Mouse (Mus musculus): Measurements from ENCODE around the gene Usp6nl. TPM values are rescaled to one million over a fixed set of nuclear protein-coding genes. Genes with fewer than 3 reads are reported as not detected.
A peak's percentile ranks its signal among the peaks of the same experiment; 100 is the strongest.

Usp6nl gene
- polyA plus RNA-seq, 1 experiment from 2014 or later, result 8.9 TPM

DNA sequence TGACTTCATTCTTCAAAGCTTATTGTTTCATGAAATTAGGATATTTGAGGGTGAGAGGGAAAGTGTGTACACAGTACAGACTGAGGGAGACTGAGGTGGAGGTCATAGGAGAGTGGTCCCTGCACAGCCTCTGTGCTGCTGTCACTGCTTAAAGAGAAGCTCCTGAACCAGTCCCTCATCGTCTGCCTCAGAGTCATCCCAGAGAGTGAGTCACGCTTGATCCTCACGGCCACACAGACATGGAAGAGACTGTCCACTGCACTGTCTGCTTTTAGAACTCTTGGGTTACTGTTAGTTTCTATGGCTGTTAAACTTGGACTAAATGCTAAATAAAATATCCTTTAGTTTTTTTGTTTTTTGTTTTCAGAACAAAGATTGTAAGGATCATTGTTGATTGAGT, 3.2 kb downstream of the Usp6nl start:
- no peak for DNase-seq (ENCODE audit: low spot score)
- no peak for ATAC-seq (ENCODE audit: low FRiP score, low TSS enrichment)
- no peak overlapping the region for H3K27ac ChIP-seq (replicated peaks)
- 59% methylated on average over 3 of the region's 3 CpGs for WGBS
- no peak overlapping the region for H3K4me3 ChIP-seq (ENCODE audit: low read depth, low read length)
- no peak overlapping the region for H3K4me2 ChIP-seq (replicated peaks; ENCODE audit: low read depth)
- no peaks in the 10 kb centered on the region for H3K27me3 ChIP-seq (ENCODE audit: control insufficient read depth, insufficient read depth, low read length)
- H3K4me1 ChIP-seq (replicated peaks; ENCODE audit: control insufficient read depth, insufficient read depth), result no peaks in the 10 kb centered on the region
- no peak for TF ChIP-seq EP300 (optimal IDR thresholded peaks at IDR 0.05)
- no peak for TF ChIP-seq CTCF (IDR thresholded peaks at IDR 0.05; ENCODE audit: low read depth)
- H3K9me3 ChIP-seq (ENCODE audit: control insufficient read depth, low read length), result no peaks in the 10 kb centered on the region
- H3K36me3 ChIP-seq (ENCODE audit: control insufficient read depth, insufficient read depth, low read length), result no peaks in the 10 kb centered on the region
- no peak overlapping the region for H3K9ac ChIP-seq (ENCODE audit: low read length)

DNA sequence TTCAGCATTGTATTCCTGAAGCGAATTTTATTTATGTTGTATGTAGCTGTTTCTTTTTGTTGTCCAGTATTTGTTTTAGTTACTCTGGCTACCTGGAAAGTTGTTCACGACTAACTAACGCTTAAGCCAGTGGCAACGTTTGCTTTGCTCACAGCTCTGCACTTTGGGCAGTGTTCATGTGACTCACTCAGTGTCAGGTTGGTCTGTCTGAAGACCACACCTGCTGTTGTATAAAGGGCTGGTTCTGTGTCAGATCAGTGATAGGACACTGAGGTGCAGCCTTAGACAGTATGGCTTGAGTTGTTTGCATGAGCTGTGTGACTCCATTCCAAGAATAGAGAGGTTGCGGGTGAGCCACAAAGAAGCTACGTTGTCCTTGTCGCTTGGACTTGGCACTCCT, 6.5 kb downstream of the Usp6nl start:
- Histone ChIP-seq H3K36me3 (ENCODE audit: control insufficient read depth, insufficient read depth, low read length) (no peaks in the 10 kb centered on the region), H3K9me3 (ENCODE audit: control insufficient read depth, low read length) (no peaks in the 10 kb centered on the region), H3K4me1 (replicated peaks; ENCODE audit: control insufficient read depth, insufficient read depth) (no peaks in the 10 kb centered on the region), H3K27me3 (ENCODE audit: control insufficient read depth, insufficient read depth, low read length) (no peaks in the 10 kb centered on the region), H3K4me2 (replicated peaks; ENCODE audit: low read depth) (no peak overlapping the region), H3K4me3 (ENCODE audit: low read depth, low read length) (no peak overlapping the region), H3K27ac (replicated peaks) (no peak overlapping the region), H3K9ac (ENCODE audit: low read length) (no peak overlapping the region)
- no peak for TF ChIP-seq CTCF (IDR thresholded peaks at IDR 0.05; ENCODE audit: low read depth)
- no peak for TF ChIP-seq EP300 (optimal IDR thresholded peaks at IDR 0.05)
- no peak for DNase-seq (ENCODE audit: low spot score)
- peak; percentile 90 for ATAC-seq (ENCODE audit: low FRiP score, low TSS enrichment)
- 68% methylated on average over 7 of the region's 7 CpGs for WGBS

DNA sequence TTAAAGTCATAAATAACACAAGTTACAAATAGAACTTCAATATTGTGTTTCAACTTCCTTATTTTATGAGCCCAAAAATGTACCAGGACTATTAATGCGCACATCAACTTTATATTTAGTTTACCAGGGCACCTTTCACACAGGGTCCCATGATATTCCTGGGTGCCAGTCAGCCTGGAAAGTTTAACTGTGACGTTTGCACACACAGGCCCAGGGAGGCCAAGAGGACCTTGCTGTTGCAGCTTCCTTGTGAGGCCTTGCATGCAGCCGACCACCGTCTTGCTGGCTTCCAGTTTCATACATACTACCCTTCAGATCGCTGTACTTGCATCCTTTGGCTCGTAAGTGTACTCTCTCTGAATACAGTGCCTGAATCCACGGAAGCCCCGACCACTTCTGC, 8.3 kb downstream of the Usp6nl start:
- ATAC-seq (ENCODE audit: low FRiP score, low TSS enrichment), result no peak
- WGBS, result 60% methylated on average over 8 of the region's 8 CpGs

DNA sequence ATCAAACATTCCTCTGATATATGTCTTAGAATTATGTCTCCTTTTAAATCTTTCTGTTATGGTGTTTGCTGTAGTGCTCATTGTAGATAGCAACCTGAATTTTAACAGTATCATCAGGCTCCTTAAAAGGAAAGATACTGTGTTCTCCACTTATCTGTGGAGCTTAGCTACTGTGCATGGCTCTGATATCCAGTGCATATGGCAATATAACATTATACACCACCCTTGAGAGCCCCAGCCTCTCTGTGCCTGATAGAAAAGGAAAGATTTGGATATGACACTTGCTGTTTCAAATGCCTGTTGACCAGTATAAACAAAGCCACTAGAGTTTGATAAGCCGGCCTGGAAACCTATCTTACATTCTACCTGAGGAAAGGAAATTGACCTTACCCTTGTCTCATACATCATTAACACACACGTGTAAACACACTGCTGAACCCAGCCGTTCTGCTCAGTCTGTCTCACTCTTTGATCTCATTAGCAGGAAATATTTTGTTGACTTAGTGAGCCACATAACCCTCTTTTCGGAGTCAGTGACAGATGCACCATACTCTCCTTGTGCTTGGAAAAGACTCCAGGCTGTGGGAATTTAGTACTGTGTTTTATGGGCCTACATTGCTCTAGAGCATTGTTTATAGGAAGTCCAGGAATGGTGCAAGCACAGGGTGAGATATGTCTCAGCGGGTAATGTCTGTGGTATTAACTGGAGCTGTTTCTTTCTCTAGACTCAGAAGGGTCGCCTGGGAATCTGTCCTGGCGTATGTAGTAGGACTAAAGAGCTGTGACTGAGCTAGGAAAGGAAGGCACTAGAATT, 9.1 kb downstream of the Usp6nl start:
- H3K27ac ChIP-seq (replicated peaks), result 0 out of 2 replicates have a peak overlapping the region, but pooled peaks have one; percentile 41
- 26% methylated on average over 7 of the region's 7 CpGs for WGBS
- TF ChIP-seq CTCF (IDR thresholded peaks at IDR 0.05; ENCODE audit: low read depth), result no peak
- TF ChIP-seq EP300 (optimal IDR thresholded peaks at IDR 0.05), result no peak
- H3K4me1 ChIP-seq (replicated peaks; ENCODE audit: control insufficient read depth, insufficient read depth), result no peaks in the 10 kb centered on the region
- no peak overlapping the region for H3K4me2 ChIP-seq (replicated peaks; ENCODE audit: low read depth)
- peak; percentile 76 for ATAC-seq (ENCODE audit: low FRiP score, low TSS enrichment)
- H3K4me3 ChIP-seq (ENCODE audit: low read depth, low read length), result no peak overlapping the region
- H3K27me3 ChIP-seq (ENCODE audit: control insufficient read depth, insufficient read depth, low read length), result no peaks in the 10 kb centered on the region
- H3K9me3 ChIP-seq (ENCODE audit: control insufficient read depth, low read length), result no peaks in the 10 kb centered on the region
- H3K9ac ChIP-seq (ENCODE audit: low read length), result no peak overlapping the region
- no peak for DNase-seq (ENCODE audit: low spot score)
- H3K36me3 ChIP-seq (ENCODE audit: control insufficient read depth, insufficient read depth, low read length), result no peaks in the 10 kb centered on the region

More for the DNA sequence above, 8.3 kb downstream of the Usp6nl start:
- Histone ChIP-seq H3K27ac (replicated peaks) (no peak overlapping the region), H3K27me3 (ENCODE audit: control insufficient read depth, insufficient read depth, low read length) (no peaks in the 10 kb centered on the region), H3K9ac (ENCODE audit: low read length) (no peak overlapping the region), H3K4me2 (replicated peaks; ENCODE audit: low read depth) (no peak overlapping the region), H3K4me1 (replicated peaks; ENCODE audit: control insufficient read depth, insufficient read depth) (no peaks in the 10 kb centered on the region), H3K36me3 (ENCODE audit: control insufficient read depth, insufficient read depth, low read length) (no peaks in the 10 kb centered on the region), H3K9me3 (ENCODE audit: control insufficient read depth, low read length) (no peaks in the 10 kb centered on the region), H3K4me3 (ENCODE audit: low read depth, low read length) (no peak overlapping the region)
- DNase-seq (ENCODE audit: low spot score), result no peak
- TF ChIP-seq CTCF (IDR thresholded peaks at IDR 0.05; ENCODE audit: low read depth), result no peak
- TF ChIP-seq EP300 (optimal IDR thresholded peaks at IDR 0.05), result no peak

DNA sequence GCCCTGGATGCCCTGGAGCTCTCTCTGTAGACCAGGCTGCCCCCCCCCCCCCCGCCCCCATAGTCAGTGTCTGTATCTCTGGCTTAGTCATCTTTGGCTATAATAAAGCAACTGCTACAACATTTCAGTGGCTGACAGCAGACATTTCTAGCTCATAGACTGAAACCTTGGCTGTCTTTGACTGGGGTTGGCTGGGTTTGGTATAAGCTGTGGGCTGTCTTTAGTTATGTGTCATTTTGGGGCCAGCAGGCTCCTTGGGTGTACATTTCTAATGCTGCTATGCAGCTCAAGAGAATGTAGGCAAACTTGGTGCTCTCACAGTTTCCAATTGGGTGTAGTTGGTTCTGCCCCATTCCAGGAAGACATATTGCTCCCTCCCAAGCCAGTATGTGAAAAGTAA, 11.1 kb downstream of the Usp6nl start:
- DNase-seq (ENCODE audit: low spot score) (no peak), ATAC-seq (ENCODE audit: low FRiP score, low TSS enrichment) (no peak)
- Histone ChIP-seq H3K27ac (replicated peaks) (no peak overlapping the region), H3K4me2 (replicated peaks; ENCODE audit: low read depth) (no peak overlapping the region), H3K4me3 (ENCODE audit: low read depth, low read length) (no peak overlapping the region), H3K9ac (ENCODE audit: low read length) (no peak overlapping the region), H3K9me3 (ENCODE audit: control insufficient read depth, low read length) (no peaks in the 10 kb centered on the region), H3K4me1 (replicated peaks; ENCODE audit: control insufficient read depth, insufficient read depth) (no peaks in the 10 kb centered on the region), H3K36me3 (ENCODE audit: control insufficient read depth, insufficient read depth, low read length) (no peaks in the 10 kb centered on the region; the same call in 1 of the 2 replicates), H3K27me3 (ENCODE audit: control insufficient read depth, insufficient read depth, low read length) (no peaks in the 10 kb centered on the region)
- no peak for TF ChIP-seq EP300 (optimal IDR thresholded peaks at IDR 0.05)
- no peak for TF ChIP-seq CTCF (IDR thresholded peaks at IDR 0.05; ENCODE audit: low read depth)
- 100% methylated on average over 1 of the region's 1 CpGs for WGBS

DNA sequence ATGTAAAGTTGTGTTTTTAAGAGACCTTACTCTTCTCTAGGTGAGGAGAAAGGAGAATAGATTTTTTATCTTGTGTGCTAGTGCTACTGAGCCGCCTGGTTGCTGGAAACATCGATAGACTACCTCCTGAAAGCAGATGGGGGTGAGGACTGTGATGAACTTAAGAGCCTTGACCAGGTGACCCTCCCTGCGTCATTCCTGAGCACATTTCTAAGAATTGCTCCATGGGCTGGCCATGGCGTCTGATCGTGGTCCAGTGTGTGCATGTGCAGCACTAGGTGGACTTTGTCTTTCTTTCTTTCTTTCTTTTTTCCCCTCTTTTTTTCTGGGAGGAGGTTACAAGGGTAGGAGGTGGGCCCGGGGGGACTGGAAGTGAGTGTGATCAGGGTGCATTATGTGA, 11.5 kb downstream of the Usp6nl start:
- H3K4me1 ChIP-seq (replicated peaks; ENCODE audit: control insufficient read depth, insufficient read depth), result no peaks in the 10 kb centered on the region
- TF ChIP-seq CTCF (IDR thresholded peaks at IDR 0.05; ENCODE audit: low read depth) (no peak), EP300 (optimal IDR thresholded peaks at IDR 0.05) (no peak)
- H3K27ac ChIP-seq (replicated peaks), result no peak overlapping the region

More for the DNA sequence above, 11.5 kb downstream of the Usp6nl start:
- H3K27me3 ChIP-seq (ENCODE audit: control insufficient read depth, insufficient read depth, low read length), result no peaks in the 10 kb centered on the region
- 75% methylated on average over 6 of the region's 6 CpGs for WGBS
- no peak for DNase-seq (ENCODE audit: low spot score)
- no peaks in the 10 kb centered on the region; the same call in 1 of the 2 replicates for H3K36me3 ChIP-seq (ENCODE audit: control insufficient read depth, insufficient read depth, low read length)
- no peak overlapping the region for H3K9ac ChIP-seq (ENCODE audit: low read length)
- H3K9me3 ChIP-seq (ENCODE audit: control insufficient read depth, low read length), result no peaks in the 10 kb centered on the region
- H3K4me2 ChIP-seq (replicated peaks; ENCODE audit: low read depth), result no peak overlapping the region
- ATAC-seq (ENCODE audit: low FRiP score, low TSS enrichment), result no peak
- H3K4me3 ChIP-seq (ENCODE audit: low read depth, low read length), result no peak overlapping the region

All from stomach, postnatal 0 days (tissue).